Mouse (Mus musculus): ENCODE measurements around the gene Sntg2. TPM values are rescaled to one million over a fixed set of nuclear protein-coding genes. Genes with fewer than 3 reads are reported as not detected.
A peak's percentile ranks its signal among the peaks of the same experiment; 100 is the strongest.

The Sntg2 gene
- polyA plus RNA-seq, 1 experiment from 2014 or later, result 6.2 TPM

DNA sequence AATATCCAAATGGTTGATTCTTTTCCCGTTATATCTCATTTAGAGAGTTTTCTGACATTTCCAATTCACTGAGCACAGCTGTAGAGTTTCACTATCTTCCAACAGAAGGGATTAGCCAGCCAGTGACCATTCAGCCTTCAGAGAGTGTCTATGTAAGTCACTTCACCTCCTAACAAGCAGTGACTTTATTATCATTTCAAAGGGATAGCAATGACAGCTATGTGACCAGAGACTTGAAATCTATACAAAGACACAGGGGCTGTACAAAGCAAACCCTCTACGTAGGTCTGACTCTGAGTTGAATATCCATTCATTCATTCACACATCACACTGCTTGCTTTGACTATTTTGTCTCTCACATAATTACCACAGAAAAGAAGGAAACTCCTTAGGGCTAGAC lies 138.2 kb downstream of the Sntg2 start:
- no peaks in the 10 kb centered on the region for H3K27me3 ChIP-seq (replicated peaks; ENCODE audit: control insufficient read depth, insufficient read depth, low read length)
- H3K9me3 ChIP-seq (ENCODE audit: control insufficient read depth, low read length), result no peaks in the 10 kb centered on the region
- no peak overlapping the region for H3K4me3 ChIP-seq (ENCODE audit: low read length)
- no peak overlapping the region for H3K27ac ChIP-seq (ENCODE audit: low read depth, low read length)
- H3K4me1 ChIP-seq (ENCODE audit: control insufficient read depth, insufficient read depth, low read depth, low read length), result no peaks in the 10 kb centered on the region
- ATAC-seq, result no peak
- WGBS, result 34% methylated on average over 2 of the region's 2 CpGs
- no peak overlapping the region for H3K9ac ChIP-seq (ENCODE audit: low read depth, low read length)
- H3K4me2 ChIP-seq (ENCODE audit: low read length), result no peak overlapping the region
- no peaks in the 10 kb centered on the region for H3K36me3 ChIP-seq (ENCODE audit: control insufficient read depth, insufficient read depth, low read length)

DNA sequence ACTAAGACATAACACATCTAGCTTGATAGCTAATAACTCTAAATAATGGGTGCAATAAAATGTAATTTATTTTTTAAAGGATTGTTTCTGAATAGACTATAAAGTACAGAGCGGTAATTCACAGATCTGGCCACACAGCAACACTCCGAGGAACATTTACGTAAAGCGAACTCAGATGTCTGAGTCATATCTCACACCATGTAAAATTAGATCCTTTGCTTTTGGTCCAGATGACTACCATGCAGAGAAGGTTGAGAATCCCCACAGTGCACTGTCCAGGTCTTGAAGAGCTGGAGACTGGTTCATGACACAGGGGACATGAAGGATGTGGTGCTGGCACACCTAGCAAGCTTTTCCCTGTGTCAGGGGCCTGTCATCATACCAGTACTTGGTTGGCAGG lies 145.2 kb downstream of the Sntg2 start:
- H3K27ac ChIP-seq (ENCODE audit: low read depth, low read length), result no peak overlapping the region
- H3K9me3 ChIP-seq (ENCODE audit: control insufficient read depth, low read length), result no peaks in the 10 kb centered on the region
- H3K9ac ChIP-seq (ENCODE audit: low read depth, low read length), result no peak overlapping the region
- ATAC-seq, result no peak
- WGBS, result 96% methylated on average over 4 of the region's 4 CpGs
- H3K27me3 ChIP-seq (replicated peaks; ENCODE audit: control insufficient read depth, insufficient read depth, low read length), result no peaks in the 10 kb centered on the region
- no peak overlapping the region for H3K4me2 ChIP-seq (ENCODE audit: low read length)
- no peaks in the 10 kb centered on the region for H3K4me1 ChIP-seq (ENCODE audit: control insufficient read depth, insufficient read depth, low read depth, low read length)
- no peak overlapping the region for H3K4me3 ChIP-seq (ENCODE audit: low read length)
- H3K36me3 ChIP-seq (ENCODE audit: control insufficient read depth, insufficient read depth, low read length), result no peaks in the 10 kb centered on the region

DNA sequence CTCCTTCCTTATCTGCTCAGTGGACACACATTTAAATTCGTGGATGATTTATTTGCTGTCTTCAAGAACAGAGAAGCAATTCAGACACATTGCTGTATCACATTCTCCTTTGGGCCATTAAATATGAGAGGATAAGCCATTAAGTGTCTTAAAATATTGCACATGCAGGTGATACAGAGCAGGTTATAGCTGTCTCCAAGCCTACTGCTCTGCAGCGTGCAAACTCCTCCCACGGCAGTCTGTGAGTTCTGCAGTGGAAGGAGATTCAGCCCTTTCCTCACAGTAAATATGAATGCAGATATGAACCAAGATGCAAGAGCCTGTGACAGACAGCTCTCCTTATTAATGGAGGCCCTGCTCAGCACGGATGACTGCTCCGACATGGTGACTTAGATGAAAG lies 146.9 kb downstream of the Sntg2 start:
- WGBS, result 78% methylated on average over 5 of the region's 5 CpGs
- no peaks in the 10 kb centered on the region for H3K9me3 ChIP-seq (ENCODE audit: control insufficient read depth, low read length)
- H3K4me1 ChIP-seq (ENCODE audit: control insufficient read depth, insufficient read depth, low read depth, low read length), result no peaks in the 10 kb centered on the region
- H3K9ac ChIP-seq (ENCODE audit: low read depth, low read length), result no peak overlapping the region
- no peaks in the 10 kb centered on the region for H3K36me3 ChIP-seq (ENCODE audit: control insufficient read depth, insufficient read depth, low read length)
- H3K4me3 ChIP-seq (ENCODE audit: low read length), result no peak overlapping the region
- no peaks in the 10 kb centered on the region for H3K27me3 ChIP-seq (replicated peaks; ENCODE audit: control insufficient read depth, insufficient read depth, low read length)
- peak; percentile 63 for ATAC-seq
- H3K27ac ChIP-seq (ENCODE audit: low read depth, low read length), result no peak overlapping the region
- H3K4me2 ChIP-seq (ENCODE audit: low read length), result no peak overlapping the region

DNA sequence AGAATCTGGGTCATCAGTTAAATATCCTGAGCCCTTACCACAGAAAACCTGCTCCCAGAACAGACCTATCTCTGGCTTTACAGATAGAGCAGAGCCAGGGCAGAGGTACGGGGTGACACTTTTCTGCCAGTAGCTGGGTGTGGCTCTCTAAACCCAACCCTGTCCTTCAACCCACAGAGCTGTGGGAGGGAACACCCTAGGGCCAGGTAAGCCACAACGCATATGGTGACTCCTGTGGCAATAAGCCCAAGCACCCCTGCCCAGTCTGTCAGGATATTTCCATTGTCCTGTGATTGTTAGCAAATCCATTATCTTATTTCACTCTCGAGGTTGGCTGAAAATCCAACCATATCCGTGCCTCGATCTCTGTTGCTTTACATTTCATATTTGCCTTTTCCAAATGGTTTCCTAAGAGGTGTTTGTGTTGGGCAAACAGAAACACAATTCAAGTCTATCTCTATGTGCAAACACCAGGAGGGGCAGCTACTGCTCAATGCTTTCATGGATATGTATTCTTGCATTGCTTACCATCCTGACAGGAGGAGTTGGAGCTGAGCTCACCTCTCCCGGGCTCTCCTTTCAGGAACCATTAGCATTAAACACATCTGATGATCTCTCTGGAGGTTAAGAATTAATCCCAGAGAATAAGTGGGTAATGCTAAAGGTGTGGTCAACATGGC lies 156.3 kb downstream of the Sntg2 start:
- Histone ChIP-seq H3K4me3 (ENCODE audit: low read length) (no peak overlapping the region), H3K4me2 (ENCODE audit: low read length) (no peak overlapping the region), H3K27ac (ENCODE audit: low read depth, low read length) (no peak overlapping the region), H3K4me1 (ENCODE audit: control insufficient read depth, insufficient read depth, low read depth, low read length) (no peaks in the 10 kb centered on the region), H3K27me3 (replicated peaks; ENCODE audit: control insufficient read depth, insufficient read depth, low read length) (no peaks in the 10 kb centered on the region), H3K36me3 (ENCODE audit: control insufficient read depth, insufficient read depth, low read length) (no peaks in the 10 kb centered on the region), H3K9me3 (ENCODE audit: control insufficient read depth, low read length) (no peaks in the 10 kb centered on the region), H3K9ac (ENCODE audit: low read depth, low read length) (no peak overlapping the region)
- WGBS, result 90% methylated on average over 6 of the region's 6 CpGs
- ATAC-seq, result no peak

DNA sequence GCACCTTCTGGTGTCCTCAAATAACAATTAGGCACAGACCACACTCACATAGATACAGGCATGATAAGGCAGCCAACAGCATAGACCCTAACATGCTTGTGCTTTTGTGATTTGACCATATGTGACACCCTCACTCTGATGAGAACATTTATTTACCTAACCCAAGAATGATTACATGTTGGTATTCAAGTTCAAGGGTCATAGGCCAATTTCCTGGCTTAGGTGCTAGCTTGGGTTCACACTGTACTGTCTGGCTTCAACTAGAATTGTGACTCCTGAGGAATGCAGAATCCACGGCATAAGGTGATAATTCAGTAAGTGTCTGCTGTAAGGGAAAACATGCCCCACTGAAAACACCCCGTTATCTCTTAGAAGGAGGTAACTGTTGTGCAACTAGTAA lies 158.4 kb downstream of the Sntg2 start:
- 96% methylated on average over 2 of the region's 2 CpGs for WGBS

DNA sequence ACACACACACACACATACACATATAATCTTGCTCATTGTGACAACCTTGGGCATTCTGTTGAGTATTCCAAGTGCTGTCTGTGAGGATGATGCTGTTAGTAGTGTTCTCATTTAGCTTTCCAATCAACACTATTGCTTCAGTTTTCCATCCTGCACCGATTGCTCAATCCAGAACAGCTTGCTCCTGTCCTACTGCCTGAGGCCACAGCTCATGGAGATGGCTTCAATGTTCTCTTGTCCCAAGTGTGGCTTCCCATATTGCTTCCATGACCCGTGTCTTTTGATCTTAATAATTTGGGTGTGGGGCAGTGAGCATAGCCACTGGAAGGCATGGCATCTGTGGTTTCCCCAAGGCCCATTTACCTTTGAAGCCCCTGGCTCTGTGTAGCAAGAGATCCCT lies 162.8 kb downstream of the Sntg2 start:
- H3K9me3 ChIP-seq (ENCODE audit: control insufficient read depth, low read length), result no peaks in the 10 kb centered on the region
- no peak overlapping the region for H3K9ac ChIP-seq (ENCODE audit: low read depth, low read length)
- no peaks in the 10 kb centered on the region for H3K36me3 ChIP-seq (ENCODE audit: control insufficient read depth, insufficient read depth, low read length)
- H3K4me2 ChIP-seq (ENCODE audit: low read length), result no peak overlapping the region
- H3K4me1 ChIP-seq (ENCODE audit: control insufficient read depth, insufficient read depth, low read depth, low read length), result no peaks in the 10 kb centered on the region
- no peaks in the 10 kb centered on the region for H3K27me3 ChIP-seq (replicated peaks; ENCODE audit: control insufficient read depth, insufficient read depth, low read length)
- no peak overlapping the region for H3K4me3 ChIP-seq (ENCODE audit: low read length)
- H3K27ac ChIP-seq (ENCODE audit: low read depth, low read length), result no peak overlapping the region
- no peak for ATAC-seq
- WGBS, result 73% methylated on average over 2 of the region's 2 CpGs

More for the DNA sequence above, 158.4 kb downstream of the Sntg2 start:
- Histone ChIP-seq H3K9me3 (ENCODE audit: control insufficient read depth, low read length) (no peaks in the 10 kb centered on the region), H3K27ac (ENCODE audit: low read depth, low read length) (no peak overlapping the region), H3K4me3 (ENCODE audit: low read length) (no peak overlapping the region), H3K27me3 (replicated peaks; ENCODE audit: control insufficient read depth, insufficient read depth, low read length) (no peaks in the 10 kb centered on the region), H3K36me3 (ENCODE audit: control insufficient read depth, insufficient read depth, low read length) (no peaks in the 10 kb centered on the region), H3K4me1 (ENCODE audit: control insufficient read depth, insufficient read depth, low read depth, low read length) (no peaks in the 10 kb centered on the region), H3K9ac (ENCODE audit: low read depth, low read length) (no peak overlapping the region), H3K4me2 (ENCODE audit: low read length) (no peak overlapping the region)
- ATAC-seq, result no peak

DNA sequence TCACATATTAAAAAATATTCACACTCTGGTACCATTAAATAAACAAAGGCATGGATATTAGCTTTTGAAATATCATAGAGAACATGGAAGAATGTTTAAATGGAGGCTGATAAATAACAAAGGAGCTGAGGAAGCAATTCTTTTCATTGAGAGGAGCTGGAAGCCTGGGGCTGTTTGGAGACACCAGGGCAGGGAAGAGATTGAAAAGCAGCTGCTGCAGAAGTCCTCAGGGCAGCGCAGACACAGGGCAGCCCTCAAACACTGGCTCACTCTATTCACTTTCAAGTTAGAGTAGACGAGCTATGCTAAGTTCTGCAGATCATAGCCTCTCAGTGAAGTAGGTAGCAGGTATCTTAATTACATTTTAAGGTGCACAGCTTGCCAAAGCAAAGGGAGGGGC lies 164.6 kb downstream of the Sntg2 start:
- no peak overlapping the region for H3K4me3 ChIP-seq (ENCODE audit: low read length)
- H3K27me3 ChIP-seq (replicated peaks; ENCODE audit: control insufficient read depth, insufficient read depth, low read length), result no peaks in the 10 kb centered on the region
- ATAC-seq, result no peak
- H3K9ac ChIP-seq (ENCODE audit: low read depth, low read length), result no peak overlapping the region
- H3K9me3 ChIP-seq (ENCODE audit: control insufficient read depth, low read length), result no peaks in the 10 kb centered on the region
- no peaks in the 10 kb centered on the region for H3K4me1 ChIP-seq (ENCODE audit: control insufficient read depth, insufficient read depth, low read depth, low read length)
- 40% methylated on average over 2 of the region's 2 CpGs for WGBS
- H3K27ac ChIP-seq (ENCODE audit: low read depth, low read length), result no peak overlapping the region
- H3K36me3 ChIP-seq (ENCODE audit: control insufficient read depth, insufficient read depth, low read length), result no peaks in the 10 kb centered on the region
- no peak overlapping the region for H3K4me2 ChIP-seq (ENCODE audit: low read length)

DNA sequence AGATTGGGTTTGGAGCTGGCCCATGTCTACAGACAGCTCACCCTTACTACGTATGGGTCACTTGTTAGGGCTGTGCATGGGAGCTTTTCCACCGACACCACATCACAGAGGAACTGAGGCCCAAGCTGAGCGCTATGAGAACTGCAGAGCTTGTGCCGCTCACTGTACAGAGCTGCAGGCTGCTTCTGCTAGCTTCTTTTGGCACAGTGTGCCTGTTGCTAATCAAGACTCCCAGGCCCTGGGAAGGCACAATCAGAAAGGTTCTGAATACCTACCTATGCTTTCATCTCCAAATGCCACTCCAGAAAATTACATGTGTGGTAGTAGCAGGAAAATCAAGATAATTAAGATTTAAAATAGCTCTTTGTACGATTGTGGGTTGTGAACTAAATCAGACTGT lies 165.1 kb downstream of the Sntg2 start:
- no peaks in the 10 kb centered on the region for H3K36me3 ChIP-seq (ENCODE audit: control insufficient read depth, insufficient read depth, low read length)
- no peak overlapping the region for H3K4me2 ChIP-seq (ENCODE audit: low read length)
- H3K9ac ChIP-seq (ENCODE audit: low read depth, low read length), result no peak overlapping the region
- H3K4me1 ChIP-seq (ENCODE audit: control insufficient read depth, insufficient read depth, low read depth, low read length), result no peaks in the 10 kb centered on the region
- no peak for ATAC-seq
- no peak overlapping the region for H3K4me3 ChIP-seq (ENCODE audit: low read length)
- no peaks in the 10 kb centered on the region for H3K27me3 ChIP-seq (replicated peaks; ENCODE audit: control insufficient read depth, insufficient read depth, low read length)
- 73% methylated on average over 5 of the region's 5 CpGs for whole genome bisulfite sequencing
- H3K27ac ChIP-seq (ENCODE audit: low read depth, low read length), result no peak overlapping the region
- no peaks in the 10 kb centered on the region for H3K9me3 ChIP-seq (ENCODE audit: control insufficient read depth, low read length)

DNA sequence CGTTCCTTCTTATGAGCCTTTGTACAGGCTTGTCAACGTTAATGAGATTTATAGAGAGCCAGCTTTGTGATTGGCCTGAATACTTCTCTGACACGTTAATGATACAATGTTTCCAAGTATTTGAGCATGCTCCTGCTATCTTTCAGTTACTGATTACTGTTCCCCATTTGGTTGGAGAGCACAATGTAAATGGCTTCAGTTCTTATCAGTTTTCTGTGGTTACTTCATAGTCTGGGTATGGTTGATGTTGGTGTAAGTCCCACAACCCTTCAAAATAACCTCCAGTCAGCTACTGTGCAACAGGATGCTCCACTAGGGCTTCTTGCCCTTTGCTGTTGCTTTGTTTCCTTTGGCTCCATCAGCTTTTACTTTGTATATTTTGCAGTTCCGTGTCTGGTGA lies 168.7 kb downstream of the Sntg2 start:
- H3K4me2 ChIP-seq (ENCODE audit: low read length), result no peak overlapping the region

DNA sequence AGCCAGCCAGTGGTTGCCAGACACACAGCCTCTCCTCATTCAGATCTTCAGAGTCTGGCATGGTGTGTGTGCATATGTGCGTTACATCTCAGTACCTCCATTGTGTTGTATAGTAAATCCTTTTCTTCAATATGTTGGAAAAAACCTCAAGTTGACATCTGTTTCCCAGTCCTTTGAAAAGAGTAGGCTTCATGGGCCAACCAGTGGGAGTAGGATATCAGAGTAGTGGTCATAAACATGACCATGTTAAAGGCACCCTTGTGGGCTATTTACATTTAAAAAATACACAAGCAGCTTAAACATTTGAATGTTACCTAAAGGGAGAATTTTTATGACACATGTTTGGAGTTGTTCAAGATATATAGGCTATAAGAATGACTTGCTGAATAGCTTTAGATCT lies 170.4 kb downstream of the Sntg2 start:
- no peak for ATAC-seq
- Histone ChIP-seq H3K36me3 (ENCODE audit: control insufficient read depth, insufficient read depth, low read length) (no peaks in the 10 kb centered on the region), H3K27ac (ENCODE audit: low read depth, low read length) (no peak overlapping the region), H3K9me3 (ENCODE audit: control insufficient read depth, low read length) (no peaks in the 10 kb centered on the region), H3K4me1 (ENCODE audit: control insufficient read depth, insufficient read depth, low read depth, low read length) (no peaks in the 10 kb centered on the region), H3K4me3 (ENCODE audit: low read length) (no peak overlapping the region), H3K4me2 (ENCODE audit: low read length) (no peak overlapping the region), H3K27me3 (replicated peaks; ENCODE audit: control insufficient read depth, insufficient read depth, low read length) (no peaks in the 10 kb centered on the region), H3K9ac (ENCODE audit: low read depth, low read length) (no peak overlapping the region)
- 85% methylated on average over 1 of the region's 1 CpGs for WGBS

More for the DNA sequence above, 168.7 kb downstream of the Sntg2 start:
- no peaks in the 10 kb centered on the region for H3K4me1 ChIP-seq (ENCODE audit: control insufficient read depth, insufficient read depth, low read depth, low read length)
- H3K4me3 ChIP-seq (ENCODE audit: low read length), result no peak overlapping the region
- no peak overlapping the region for H3K9ac ChIP-seq (ENCODE audit: low read depth, low read length)
- ATAC-seq, result no peak
- no peaks in the 10 kb centered on the region for H3K9me3 ChIP-seq (ENCODE audit: control insufficient read depth, low read length)
- WGBS, result 78% methylated on average over 4 of the region's 4 CpGs
- H3K27ac ChIP-seq (ENCODE audit: low read depth, low read length), result no peak overlapping the region
- H3K27me3 ChIP-seq (replicated peaks; ENCODE audit: control insufficient read depth, insufficient read depth, low read length), result no peaks in the 10 kb centered on the region
- H3K36me3 ChIP-seq (ENCODE audit: control insufficient read depth, insufficient read depth, low read length), result no peaks in the 10 kb centered on the region

Measured in hindbrain, embryonic 16.5 days (tissue).